Mouse (Mus musculus) midbrain, embryonic 16.5 days (tissue): ENCODE data around the gene Lfng. TPM values are rescaled to one million over a fixed set of nuclear protein-coding genes. Genes with fewer than 3 reads are reported as not detected.

Source experiments
- ATAC-seq: fragments of 200-750 bp; cut with Nextera tagmentation; 2 replicates; pipeline ENCODE4 v1.8.0; 2017; ENCODE audit warnings: moderate TSS enrichment
- H3K27ac ChIP-seq: fragments of 300-500 bp; sonication (generic); 2 replicates; pipeline ENCODE4 v1.5.1; 2014; ENCODE audit warnings: mild to moderate bottlenecking, low read length, mixed read lengths
- H3K27me3 ChIP-seq: fragments of 300-500 bp; sonication (generic); 2 replicates; pipeline ENCODE4 v1.6.1; 2014; ENCODE audit warnings: low read depth, low read length, mixed read lengths; ENCODE audit not compliant: control insufficient read depth, insufficient read depth
- H3K36me3 ChIP-seq: fragments of 300-500 bp; sonication (generic); 2 replicates; pipeline ENCODE4 v1.6.1; 2014; ENCODE audit warnings: mild to moderate bottlenecking, low read length, moderate library complexity, mixed read lengths; ENCODE audit not compliant: control insufficient read depth, insufficient read depth
- H3K4me1 ChIP-seq: fragments of 300-500 bp; sonication (generic); 2 replicates; pipeline ENCODE4 v1.6.1; 2014; ENCODE audit warnings: mild to moderate bottlenecking, low read length, mixed read lengths; ENCODE audit not compliant: control insufficient read depth, insufficient read depth
- H3K4me2 ChIP-seq: fragments of 300-500 bp; sonication (generic); 2 replicates; pipeline ENCODE4 v1.6.1; 2014; ENCODE audit warnings: mild to moderate bottlenecking, low read length, mixed read lengths
- H3K4me3 ChIP-seq: fragments of 300-500 bp; sonication (generic); 2 replicates; pipeline ENCODE4 v1.5.1; 2014; ENCODE audit warnings: low read depth, mild to moderate bottlenecking, low read length, moderate library complexity, mixed read lengths
- H3K9ac ChIP-seq: fragments of 300-500 bp; sonication (generic); 2 replicates; pipeline ENCODE4 v1.6.1; 2014; ENCODE audit warnings: low read depth, low read length, mixed read lengths
- H3K9me3 ChIP-seq: fragments of 300-500 bp; sonication (generic); replicated peaks from 2 replicates; pipeline ENCODE4 v1.6.1; 2014; ENCODE audit warnings: mild to moderate bottlenecking, low read length, mixed read lengths; ENCODE audit not compliant: control insufficient read depth, poor library complexity, severe bottlenecking
- WGBS: fragments of 180-500 bp; shearing (Covaris S2); extraction: QIAGEN DNeasy Blood & Tissue Kit; methylation state at CpG from one replicate; pipeline ENCODE4 v1.1.7; 2014; 5-methylcytosine and 5-hydroxymethylcytosine counted together
- polyA plus RNA-seq: library from polyadenylated mRNA; unstranded; fragments of >200 nt; fragmentation: Nextera tagmentation; extraction: Ambion mirVana; gene quantifications from 2 replicates; pipeline ENCODE4 v1.2.1, GENCODE M21; 2015

Lfng gene
- polyA plus RNA-seq, 1 experiment from 2014 or later: 23.1 TPM

DNA sequence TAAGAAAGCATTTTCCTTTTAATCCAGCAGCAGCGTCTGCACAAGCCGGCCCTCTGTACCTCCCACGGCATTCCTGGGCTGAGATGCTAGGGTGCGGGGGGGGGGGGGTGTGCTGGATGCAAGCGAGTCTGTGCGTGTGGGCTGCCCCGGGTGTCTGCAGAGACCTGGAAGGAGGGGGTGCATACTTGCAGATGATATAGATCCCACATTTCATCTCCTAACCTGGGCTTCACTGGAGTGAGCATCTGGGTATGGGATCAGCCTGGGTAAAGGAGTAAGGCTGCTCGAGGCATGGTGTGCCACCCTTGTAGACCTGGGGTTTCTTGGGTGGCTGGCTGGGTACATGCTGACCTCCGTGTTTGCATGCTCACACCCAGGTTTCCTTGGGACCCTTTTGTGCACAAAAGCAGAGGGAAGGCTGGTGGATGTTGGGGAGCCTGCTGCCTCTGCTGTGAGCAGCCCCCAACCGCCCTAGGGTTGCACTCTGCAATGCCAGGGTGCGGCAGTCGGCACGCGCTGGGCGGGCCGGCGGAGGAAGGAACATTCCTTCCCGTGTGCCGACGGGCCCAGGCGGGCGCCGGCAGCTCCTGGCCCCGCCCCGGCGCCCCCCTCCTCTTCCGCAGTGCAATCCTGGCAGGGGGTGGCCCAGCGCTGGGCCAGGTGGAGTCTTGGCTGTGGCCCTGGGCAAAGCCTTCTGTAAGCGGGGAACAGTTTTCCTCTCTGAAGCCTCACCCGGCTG lies 3.3 kb downstream of the Lfng start:
- H3K4me1 ChIP-seq: peaks cover 44% of the 10 kb centered on the region
- WGBS: 3% methylated on average over 25 of the region's 30 CpGs

DNA sequence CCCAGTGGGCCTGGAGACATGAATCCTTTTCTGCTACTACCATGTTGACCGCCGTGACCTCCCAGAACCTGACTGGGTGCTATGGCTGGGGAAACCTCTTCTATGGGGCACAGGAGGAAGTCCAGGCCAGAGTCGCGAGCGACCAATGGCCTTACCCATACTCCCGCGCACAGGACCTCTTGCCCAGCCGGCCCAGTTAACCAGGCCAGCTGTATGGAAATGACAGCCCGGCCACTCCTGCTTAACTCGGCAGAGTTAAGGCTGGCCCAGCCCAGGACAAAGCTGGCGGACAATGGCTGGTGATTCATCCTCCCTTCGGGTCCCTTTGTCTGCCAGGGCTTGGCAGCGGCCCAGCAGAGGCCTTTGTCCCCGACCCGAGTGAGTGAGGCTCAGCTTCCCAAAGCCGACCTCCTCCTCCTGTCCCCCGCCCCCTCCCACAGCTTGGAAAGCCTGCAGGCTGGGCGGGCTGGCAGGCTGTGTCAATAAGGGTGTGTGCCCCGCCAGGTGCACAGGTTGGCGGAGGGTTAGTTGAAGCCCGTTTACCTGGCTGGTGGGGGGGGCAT lies 4.0 kb downstream of the Lfng start:
- Histone ChIP-seq H3K27me3 (peaks cover 8% of the 10 kb centered on the region), H3K4me1 (peaks cover 44% of the 10 kb centered on the region), H3K9me3 (no peaks in the 10 kb centered on the region), H3K4me2 (peak overlapping the region; percentile 52), H3K4me3 (peak overlapping the region; percentile 56), H3K27ac (peak overlapping the region; percentile 83), H3K36me3 (no peaks in the 10 kb centered on the region), H3K9ac (peak overlapping the region; percentile 70)
- peak; percentile 40 for ATAC-seq
- 6% methylated on average over 21 of the region's 21 CpGs for WGBS

More for the DNA sequence above, 3.3 kb downstream of the Lfng start:
- Histone ChIP-seq H3K4me2 (peak overlapping the region; percentile 52), H3K36me3 (no peaks in the 10 kb centered on the region), H3K4me3 (peak overlapping the region; percentile 56), H3K9ac (peak overlapping the region; percentile 70), H3K27ac (peak overlapping the region; percentile 83), H3K27me3 (peaks cover 8% of the 10 kb centered on the region), H3K9me3 (no peaks in the 10 kb centered on the region)
- no peak for ATAC-seq

DNA sequence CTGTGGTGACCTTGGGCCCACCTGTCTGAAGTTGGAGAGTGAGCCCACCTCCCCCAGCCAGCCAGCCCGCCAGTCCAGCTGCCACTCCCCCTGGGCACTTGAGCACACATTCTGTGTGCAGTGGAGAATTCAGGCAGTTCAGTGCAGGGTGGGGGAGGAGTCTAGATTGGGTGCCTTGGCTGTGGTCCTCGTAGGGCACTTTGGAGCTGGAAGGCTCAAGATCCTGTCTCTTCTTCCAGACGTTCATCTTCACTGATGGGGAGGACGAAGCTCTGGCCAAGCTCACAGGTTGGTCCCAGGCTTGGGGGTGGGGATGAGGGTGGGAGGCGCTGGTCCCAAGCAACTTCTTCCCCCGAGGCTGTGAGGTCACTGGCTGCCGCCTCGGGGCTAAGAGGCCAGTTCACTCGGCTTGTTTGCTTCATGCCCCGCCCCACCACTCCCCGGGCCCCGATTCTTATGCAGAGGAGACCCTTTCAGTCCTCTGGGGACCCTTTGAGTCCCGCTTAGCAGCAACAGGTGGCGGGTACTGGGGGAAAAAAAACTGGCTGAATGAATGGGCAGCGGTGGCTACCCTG lies 4.6 kb downstream of the Lfng start:
- Histone ChIP-seq H3K27ac (peak overlapping the region; percentile 83), H3K9me3 (no peaks in the 10 kb centered on the region), H3K4me1 (peaks cover 38% of the 10 kb centered on the region), H3K4me2 (peak overlapping the region; percentile 52), H3K4me3 (peak overlapping the region; percentile 17), H3K27me3 (peaks cover 5% of the 10 kb centered on the region), H3K9ac (peak overlapping the region; percentile 70), H3K36me3 (no peaks in the 10 kb centered on the region)
- ATAC-seq: no peak
- 9% methylated on average over 15 of the region's 15 CpGs for whole genome bisulfite sequencing

DNA sequence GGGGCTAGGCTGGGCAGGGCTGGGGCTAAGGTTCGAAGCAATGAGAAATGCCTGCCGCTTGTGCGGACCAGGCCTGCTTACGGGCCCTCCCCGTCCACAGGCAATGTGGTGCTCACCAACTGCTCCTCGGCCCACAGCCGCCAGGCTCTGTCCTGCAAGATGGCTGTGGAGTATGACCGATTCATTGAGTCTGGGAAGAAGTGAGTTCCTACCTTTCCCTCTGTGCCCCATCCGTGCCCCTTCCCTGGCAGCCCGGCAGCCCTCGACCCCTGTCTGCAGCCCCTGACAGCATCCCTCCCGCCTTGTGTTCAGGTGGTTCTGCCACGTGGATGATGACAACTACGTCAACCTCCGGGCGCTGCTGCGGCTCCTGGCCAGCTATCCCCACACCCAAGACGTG lies 5.1 kb downstream of the Lfng start:
- Histone ChIP-seq H3K9me3 (no peaks in the 10 kb centered on the region), H3K27ac (no peak overlapping the region), H3K9ac (peak overlapping the region; percentile 70; the same call in 1 of the 2 replicates), H3K4me1 (peaks cover 33% of the 10 kb centered on the region), H3K4me3 (0 out of 2 replicates have a peak overlapping the region, but pooled peaks have one; percentile 17), H3K36me3 (no peaks in the 10 kb centered on the region), H3K4me2 (peak overlapping the region; percentile 52), H3K27me3 (peaks cover 3% of the 10 kb centered on the region; the same call in 1 of the 2 replicates)
- 16% methylated on average over 18 of the region's 18 CpGs for WGBS
- no peak for ATAC-seq

DNA sequence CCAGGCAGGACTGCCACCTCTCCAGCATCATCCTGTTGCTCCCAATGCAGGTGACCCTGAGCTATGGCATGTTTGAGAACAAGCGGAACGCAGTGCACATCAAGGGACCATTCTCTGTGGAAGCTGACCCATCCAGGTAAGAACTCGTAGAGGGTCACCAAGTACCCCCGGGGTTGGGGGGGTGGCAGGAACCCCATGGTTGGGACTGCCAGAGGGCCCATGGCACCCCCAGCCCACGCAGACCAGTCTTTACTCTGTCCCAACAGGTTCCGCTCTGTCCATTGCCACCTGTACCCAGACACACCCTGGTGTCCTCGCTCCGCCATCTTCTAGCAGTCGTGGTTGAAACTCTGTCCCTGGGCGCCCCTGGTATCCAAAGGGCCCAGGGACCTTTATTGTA lies 7.0 kb downstream of the Lfng start:
- H3K4me2 ChIP-seq: no peak overlapping the region
- H3K4me1 ChIP-seq: peaks cover 23% of the 10 kb centered on the region
- no peak overlapping the region for H3K9ac ChIP-seq
- no peaks in the 10 kb centered on the region for H3K27me3 ChIP-seq
- H3K36me3 ChIP-seq: no peaks in the 10 kb centered on the region
- ATAC-seq: no peak
- no peaks in the 10 kb centered on the region for H3K9me3 ChIP-seq
- H3K4me3 ChIP-seq: no peak overlapping the region
- no peak overlapping the region for H3K27ac ChIP-seq
- 95% methylated on average over 10 of the region's 10 CpGs for WGBS

DNA sequence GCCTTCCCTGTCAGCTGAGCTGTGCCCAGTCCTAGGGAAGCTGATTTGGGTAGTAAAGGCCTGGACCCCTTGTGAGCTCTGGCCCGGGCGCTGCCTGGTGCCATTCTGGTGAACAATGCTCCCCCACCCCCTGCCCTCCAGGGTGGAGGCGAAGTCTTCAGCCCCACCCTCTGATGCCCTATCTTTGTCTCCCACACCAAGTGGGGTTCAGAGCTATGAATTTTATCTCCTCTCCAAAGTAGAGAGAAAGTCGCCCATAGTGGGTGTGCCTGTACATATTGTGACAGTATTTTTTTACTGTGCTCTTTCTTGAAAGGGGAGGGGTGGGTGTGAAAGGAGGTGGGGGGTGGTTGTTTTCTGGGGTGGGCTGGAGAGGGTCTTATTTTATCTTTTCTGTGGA lies 7.7 kb downstream of the Lfng start:
- H3K4me3 ChIP-seq: no peak overlapping the region
- peaks cover 23% of the 10 kb centered on the region for H3K4me1 ChIP-seq
- ATAC-seq: no peak
- WGBS: 95% methylated on average over 4 of the region's 4 CpGs
- H3K4me2 ChIP-seq: no peak overlapping the region
- no peak overlapping the region for H3K9ac ChIP-seq
- 0 out of 2 replicates have a peak overlapping the region, but pooled peaks have one; percentile 10 for H3K27ac ChIP-seq
- no peaks in the 10 kb centered on the region for H3K9me3 ChIP-seq
- no peaks in the 10 kb centered on the region for H3K36me3 ChIP-seq
- no peaks in the 10 kb centered on the region for H3K27me3 ChIP-seq

DNA sequence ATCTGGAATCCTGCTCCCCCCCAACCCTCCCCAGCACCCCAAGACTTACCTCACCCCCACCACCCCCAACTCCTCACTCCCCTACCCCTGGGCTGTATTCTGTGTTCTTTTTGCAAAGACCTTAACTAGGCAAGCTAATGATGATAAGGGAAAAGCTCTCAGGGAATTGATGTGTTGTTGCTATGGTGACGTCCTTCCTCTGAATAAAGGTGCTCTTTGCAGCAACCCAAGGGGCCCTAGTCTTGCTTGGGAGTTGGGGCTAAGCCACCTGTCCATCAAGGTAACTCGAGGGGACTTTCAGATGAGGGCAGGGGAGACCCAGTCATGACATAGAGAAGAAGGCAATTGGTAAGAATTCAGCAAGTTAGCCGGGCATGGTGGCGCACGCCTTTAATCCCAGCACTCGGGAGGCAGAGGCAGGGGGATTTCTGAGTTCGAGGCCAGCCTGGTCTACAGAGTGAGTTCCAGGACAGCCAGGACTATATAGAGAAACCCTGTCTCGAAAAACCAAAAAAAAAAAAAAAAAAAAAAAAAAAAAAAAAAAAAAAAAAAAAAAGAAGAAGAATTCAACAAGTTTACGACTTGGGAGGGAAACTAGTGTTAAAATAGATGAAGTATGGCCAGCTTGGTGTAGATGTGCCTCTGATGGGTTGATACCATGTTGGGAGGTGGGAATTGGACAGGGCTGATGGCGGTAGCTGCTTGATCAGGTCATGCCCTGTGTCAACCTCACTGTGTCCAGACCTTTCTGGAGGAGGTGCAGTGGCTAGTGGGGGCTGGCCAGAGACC lies 8.4 kb downstream of the Lfng start:
- Histone ChIP-seq H3K27ac (0 out of 2 replicates have a peak overlapping the region, but pooled peaks have one; percentile 4), H3K4me1 (peaks cover 20% of the 10 kb centered on the region), H3K9ac (no peak overlapping the region), H3K9me3 (no peaks in the 10 kb centered on the region), H3K36me3 (no peaks in the 10 kb centered on the region), H3K4me2 (no peak overlapping the region), H3K4me3 (no peak overlapping the region), H3K27me3 (no peaks in the 10 kb centered on the region)
- 72% methylated on average over 9 of the region's 10 CpGs for WGBS
- ATAC-seq: no peak

DNA sequence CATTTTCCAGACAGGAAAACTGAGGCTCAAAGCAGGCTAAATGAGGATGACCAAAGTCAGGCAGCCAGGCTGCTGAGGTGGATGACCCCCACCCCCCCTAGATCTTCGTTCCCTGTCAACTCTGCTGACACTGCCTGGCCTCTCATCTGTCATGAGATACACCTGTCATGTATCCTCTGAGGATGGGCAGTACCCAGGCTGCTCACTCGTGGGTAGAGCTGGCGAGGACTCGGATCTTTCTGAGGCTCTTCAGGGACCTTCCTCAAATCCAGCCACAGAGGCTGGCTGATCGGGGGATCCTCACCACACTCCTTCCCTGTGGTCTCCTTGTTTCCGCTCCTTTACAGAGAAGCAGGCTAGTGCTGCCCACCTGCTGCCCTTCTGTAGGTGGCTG lies 9.0 kb downstream of the Lfng start:
- no peak for ATAC-seq
- Histone ChIP-seq H3K9ac (no peak overlapping the region), H3K27ac (no peak overlapping the region), H3K4me1 (peaks cover 14% of the 10 kb centered on the region), H3K4me3 (no peak overlapping the region), H3K36me3 (no peaks in the 10 kb centered on the region), H3K27me3 (no peaks in the 10 kb centered on the region), H3K4me2 (no peak overlapping the region), H3K9me3 (no peaks in the 10 kb centered on the region)
- 86% methylated on average over 6 of the region's 6 CpGs for WGBS
